Mouse (Mus musculus) forebrain, postnatal 0 days (tissue): ENCODE measurements around the gene Cacna2d3. TPM values are rescaled to one million over a fixed set of nuclear protein-coding genes. Genes with fewer than 3 reads are reported as not detected.

Source experiments
- ATAC-seq: fragments of 200-750 bp; cut with Nextera tagmentation; 2 replicates; pipeline ENCODE4 v1.8.0; 2017; ENCODE audit warnings: mild to moderate bottlenecking, moderate library complexity
- DNase-seq: peaks from one replicate; pipeline ENCODE4 v3.0.0-alpha.2; 2015
- H3K27ac ChIP-seq: fragments of 300-500 bp; sonication (generic); 2 replicates; pipeline ENCODE4 v1.5.1; 2014; ENCODE audit warnings: low read depth, mild to moderate bottlenecking, antibody characterized with exemption, low read length, moderate library complexity, mixed read lengths
- H3K27me3 ChIP-seq: fragments of 300-500 bp; sonication (generic); 2 replicates; pipeline ENCODE4 v1.6.1; 2014; ENCODE audit warnings: mild to moderate bottlenecking, low read length, mixed read lengths; ENCODE audit not compliant: insufficient read depth
- H3K36me3 ChIP-seq: fragments of 300-500 bp; sonication (generic); 2 replicates; pipeline ENCODE4 v1.6.1; 2014; ENCODE audit warnings: mild to moderate bottlenecking, moderate library complexity; ENCODE audit not compliant: insufficient read depth
- H3K4me1 ChIP-seq: fragments of 300-500 bp; sonication (generic); 2 replicates; pipeline ENCODE4 v1.6.1; 2014; ENCODE audit warnings: antibody characterized with exemption; ENCODE audit not compliant: insufficient read depth
- H3K4me2 ChIP-seq: fragments of 300-500 bp; sonication (generic); 2 replicates; pipeline ENCODE4 v1.6.1; 2014; ENCODE audit warnings: low read depth, mild to moderate bottlenecking, moderate library complexity
- H3K4me3 ChIP-seq: fragments of 300-500 bp; sonication (generic); 2 replicates; pipeline ENCODE4 v1.5.1; 2014; ENCODE audit warnings: low read depth, low read length, mixed read lengths
- H3K9ac ChIP-seq: fragments of 300-500 bp; sonication (generic); 2 replicates; pipeline ENCODE4 v1.6.1; 2014; ENCODE audit warnings: mild to moderate bottlenecking
- H3K9me3 ChIP-seq: fragments of 300-500 bp; sonication (generic); 2 replicates; pipeline ENCODE4 v1.6.1; 2016; ENCODE audit warnings: low read length
- CTCF ChIP-seq: sonication (generic); IDR thresholded peaks from 2 replicates; pipeline ENCODE4 v1.5.1; 2016; ENCODE audit warnings: antibody characterized with exemption, control low read depth, low read depth
- WGBS: fragments of 180-500 bp; shearing (Covaris S2); extraction: QIAGEN DNeasy Blood & Tissue Kit; methylation state at CpG from one replicate; pipeline ENCODE4 v1.1.7; 2014; 5-methylcytosine and 5-hydroxymethylcytosine counted together
- polyA plus RNA-seq: library from polyadenylated mRNA; unstranded; fragments of >200 nt; fragmentation: Nextera tagmentation; extraction: Ambion mirVana; gene quantifications from 2 replicates; pipeline ENCODE4 v1.2.1, GENCODE M21; 2015
- total RNA-seq: library from RNA; depleted of rRNA; stranded (reverse); fragments of >200 nt; gene quantifications from 2 replicates; pipeline ENCODE4 v1.2.3, GENCODE M21; 2014

Cacna2d3 gene
- total and polyA plus RNA-seq, 2 experiments from 2014 or later: 28.1 to 37.7 TPM

- DNase-seq (no peak), ATAC-seq (no peak)
- H3K36me3 ChIP-seq: no peaks in the 10 kb centered on the region
- no peaks in the 10 kb centered on the region for H3K4me1 ChIP-seq
- no peaks in the 10 kb centered on the region for H3K9me3 ChIP-seq
- no peak for TF ChIP-seq CTCF
- H3K9ac ChIP-seq: no peak overlapping the region
- no peak overlapping the region for H3K27ac ChIP-seq
- no peak overlapping the region for H3K4me3 ChIP-seq
- H3K27me3 ChIP-seq: no peaks in the 10 kb centered on the region
- WGBS: 85% methylated on average over 8 of the region's 8 CpGs
- no peak overlapping the region for H3K4me2 ChIP-seq
Measured at GRCm38 (mm10) chr14:29393786-29394185, 327.9 kb downstream of the Cacna2d3 start.

DNA sequence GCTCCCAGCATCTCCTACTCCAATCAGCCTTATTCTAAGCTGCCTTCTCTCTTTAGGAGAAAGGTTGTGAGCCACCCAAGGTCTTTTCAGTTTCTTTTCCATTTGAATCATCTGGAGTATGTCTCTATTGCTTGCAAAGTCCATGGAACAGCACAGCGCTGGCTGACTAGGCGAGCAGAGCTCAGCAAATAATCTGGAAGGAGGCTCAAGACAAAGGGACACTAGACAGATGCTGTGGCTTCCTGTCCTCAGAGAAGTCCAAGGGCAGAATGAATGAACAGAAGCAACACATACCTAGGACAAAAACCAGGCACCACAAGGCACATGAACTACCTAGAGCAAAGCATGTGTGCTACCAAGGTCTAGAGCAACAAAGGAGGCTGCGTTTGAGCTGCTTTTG is 328.8 kb downstream of the Cacna2d3 start:
- 91% methylated on average over 3 of the region's 3 CpGs for WGBS
- Histone ChIP-seq H3K4me2 (no peak overlapping the region), H3K9ac (no peak overlapping the region), H3K36me3 (no peaks in the 10 kb centered on the region), H3K4me1 (no peaks in the 10 kb centered on the region), H3K9me3 (no peaks in the 10 kb centered on the region), H3K27me3 (no peaks in the 10 kb centered on the region), H3K4me3 (no peak overlapping the region), H3K27ac (no peak overlapping the region)
- DNase-seq: no peak
- TF ChIP-seq CTCF: no peak
- ATAC-seq: no peak

GRCm38 (mm10) chr14:29391489-29391888 is 330.2 kb downstream of the Cacna2d3 start:
- no peak for DNase-seq
- Histone ChIP-seq H3K27ac (no peak overlapping the region), H3K4me2 (no peak overlapping the region), H3K9ac (no peak overlapping the region), H3K4me3 (no peak overlapping the region), H3K36me3 (no peaks in the 10 kb centered on the region), H3K4me1 (no peaks in the 10 kb centered on the region), H3K9me3 (no peaks in the 10 kb centered on the region), H3K27me3 (no peaks in the 10 kb centered on the region)
- TF ChIP-seq CTCF: no peak
- ATAC-seq: no peak
- WGBS: 63% methylated on average over 2 of the region's 2 CpGs

DNA sequence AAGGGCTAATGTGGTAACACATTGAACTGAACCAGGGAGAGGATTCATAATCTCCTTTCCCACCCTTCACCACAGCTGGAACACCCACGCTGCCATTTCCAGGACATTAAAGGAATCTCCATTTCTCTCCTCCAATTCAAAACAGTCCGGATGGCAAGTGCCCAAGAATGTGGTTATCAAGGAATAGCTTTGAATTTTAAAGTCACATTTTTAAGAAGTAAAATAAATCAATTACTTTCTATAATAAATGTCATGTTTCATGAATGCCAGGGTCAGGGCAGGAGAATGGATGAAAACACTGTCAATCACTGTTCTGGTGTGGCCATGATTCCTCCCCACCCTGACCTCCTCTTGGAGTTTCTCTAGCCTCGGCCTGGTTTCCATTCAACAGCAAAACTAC is 333.9 kb downstream of the Cacna2d3 start:
- ATAC-seq: no peak
- H3K4me1 ChIP-seq: no peaks in the 10 kb centered on the region
- no peak overlapping the region for H3K9ac ChIP-seq
- H3K27ac ChIP-seq: no peak overlapping the region
- H3K36me3 ChIP-seq: no peaks in the 10 kb centered on the region
- TF ChIP-seq CTCF: no peak
- no peaks in the 10 kb centered on the region for H3K27me3 ChIP-seq
- H3K4me3 ChIP-seq: no peak overlapping the region
- no peak for DNase-seq
- no peaks in the 10 kb centered on the region for H3K9me3 ChIP-seq
- WGBS: 85% methylated on average over 3 of the region's 3 CpGs
- no peak overlapping the region for H3K4me2 ChIP-seq

- no peak overlapping the region for H3K9ac ChIP-seq
- no peak overlapping the region for H3K4me2 ChIP-seq
- DNase-seq: no peak
- no peaks in the 10 kb centered on the region for H3K36me3 ChIP-seq
- ATAC-seq: no peak
- H3K9me3 ChIP-seq: no peaks in the 10 kb centered on the region
- H3K4me3 ChIP-seq: no peak overlapping the region
- H3K27ac ChIP-seq: no peak overlapping the region
- no peaks in the 10 kb centered on the region for H3K4me1 ChIP-seq
- H3K27me3 ChIP-seq: no peaks in the 10 kb centered on the region
- TF ChIP-seq CTCF: no peak
Measured at GRCm38 (mm10) chr14:29385500-29385899, 336.2 kb downstream of the Cacna2d3 start.

DNA sequence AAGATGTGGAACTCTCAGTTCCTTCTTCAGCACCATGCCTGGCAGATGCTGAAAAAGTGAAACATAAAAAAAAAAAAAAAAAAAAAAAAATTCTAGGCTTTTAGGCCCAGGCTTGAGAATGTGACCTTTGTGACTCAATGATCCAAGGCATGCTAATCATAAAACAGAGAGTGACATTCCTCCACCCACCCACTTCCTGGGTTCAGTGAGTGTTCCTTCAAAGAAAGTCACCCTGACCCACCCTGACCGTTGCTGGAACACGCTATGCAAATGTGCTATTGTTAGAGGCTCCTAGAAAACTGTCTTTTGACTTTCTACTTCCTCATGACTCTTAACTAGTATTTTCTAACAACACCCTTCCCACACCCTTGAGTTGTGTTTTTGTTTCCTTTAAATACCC is 338.9 kb downstream of the Cacna2d3 start:
- H3K27ac ChIP-seq: no peak overlapping the region
- no peak for ATAC-seq
- no peak overlapping the region for H3K9ac ChIP-seq
- TF ChIP-seq CTCF: no peak
- no peaks in the 10 kb centered on the region for H3K4me1 ChIP-seq
- no peak overlapping the region for H3K4me3 ChIP-seq
- DNase-seq: no peak
- no peaks in the 10 kb centered on the region for H3K36me3 ChIP-seq
- H3K9me3 ChIP-seq: no peaks in the 10 kb centered on the region
- H3K27me3 ChIP-seq: no peaks in the 10 kb centered on the region
- 87% methylated on average over 2 of the region's 2 CpGs for WGBS
- no peak overlapping the region for H3K4me2 ChIP-seq

DNA sequence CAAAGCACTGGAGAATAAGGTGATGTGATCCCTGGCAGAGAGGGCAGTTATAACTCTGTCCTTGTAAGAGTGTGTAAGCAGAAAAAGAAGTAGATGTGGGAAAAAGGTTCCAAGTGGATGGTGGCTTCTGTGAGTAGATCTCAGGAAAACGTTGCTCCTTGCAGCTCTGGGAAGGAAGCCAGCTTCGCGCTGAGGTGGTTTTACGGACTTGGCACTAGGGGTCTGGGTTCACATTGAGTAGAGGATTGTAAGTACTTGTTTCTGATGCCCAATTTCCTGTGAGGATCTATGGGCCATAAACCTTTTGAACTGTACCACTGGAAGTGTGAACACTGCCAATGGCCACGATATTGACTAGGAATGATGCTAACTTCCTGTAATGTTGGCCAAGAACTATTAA is 354.8 kb downstream of the Cacna2d3 start:
- TF ChIP-seq CTCF: no peak
- 79% methylated on average over 5 of the region's 5 CpGs for WGBS
- Histone ChIP-seq H3K36me3 (no peaks in the 10 kb centered on the region), H3K27me3 (no peaks in the 10 kb centered on the region), H3K4me3 (no peak overlapping the region), H3K9ac (no peak overlapping the region), H3K4me1 (no peaks in the 10 kb centered on the region), H3K9me3 (no peaks in the 10 kb centered on the region), H3K27ac (no peak overlapping the region), H3K4me2 (no peak overlapping the region)
- DNase-seq: no peak
- no peak for ATAC-seq

DNA sequence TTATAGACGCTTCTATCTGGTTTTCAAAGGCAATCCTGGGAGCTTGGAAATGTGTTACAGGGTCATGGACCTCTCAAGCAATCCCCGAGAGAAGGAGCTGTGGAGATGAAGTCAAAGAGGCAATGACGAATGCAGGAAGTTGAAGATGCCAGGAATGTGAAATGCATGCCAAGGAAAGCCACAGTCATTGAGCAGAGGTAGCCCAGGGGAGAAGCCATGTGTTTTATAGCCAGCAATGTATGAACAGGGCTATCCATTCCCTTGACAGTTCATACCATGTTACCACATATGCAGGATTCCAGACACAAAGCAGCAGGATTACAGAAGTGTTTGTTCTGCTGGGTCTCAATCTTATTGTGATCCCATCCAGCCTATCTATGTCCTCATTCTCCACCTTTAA is 359.2 kb downstream of the Cacna2d3 start:
- ATAC-seq: no peak
- H3K36me3 ChIP-seq: no peaks in the 10 kb centered on the region
- WGBS: 75% methylated on average over 3 of the region's 3 CpGs
- no peak overlapping the region for H3K27ac ChIP-seq
- no peak overlapping the region for H3K4me3 ChIP-seq
- H3K4me2 ChIP-seq: no peak overlapping the region
- no peaks in the 10 kb centered on the region for H3K27me3 ChIP-seq
- H3K9me3 ChIP-seq: no peaks in the 10 kb centered on the region
- H3K4me1 ChIP-seq: no peaks in the 10 kb centered on the region
- H3K9ac ChIP-seq: no peak overlapping the region
- no peak for TF ChIP-seq CTCF
- no peak for DNase-seq
